Mouse (Mus musculus) midbrain, embryonic 16.5 days (tissue): ENCODE data around the gene Mapk11. TPM values are rescaled to one million over a fixed set of nuclear protein-coding genes. Genes with fewer than 3 reads are reported as not detected.

Source experiments
- ATAC-seq: fragments of 200-750 bp; cut with Nextera tagmentation; 2 replicates; pipeline ENCODE4 v1.8.0; 2017; ENCODE audit warnings: moderate TSS enrichment
- H3K27ac ChIP-seq: fragments of 300-500 bp; sonication (generic); 2 replicates; pipeline ENCODE4 v1.5.1; 2014; ENCODE audit warnings: mild to moderate bottlenecking, low read length, mixed read lengths
- H3K27me3 ChIP-seq: fragments of 300-500 bp; sonication (generic); 2 replicates; pipeline ENCODE4 v1.6.1; 2014; ENCODE audit warnings: low read depth, low read length, mixed read lengths; ENCODE audit not compliant: control insufficient read depth, insufficient read depth
- H3K36me3 ChIP-seq: fragments of 300-500 bp; sonication (generic); 2 replicates; pipeline ENCODE4 v1.6.1; 2014; ENCODE audit warnings: mild to moderate bottlenecking, low read length, moderate library complexity, mixed read lengths; ENCODE audit not compliant: control insufficient read depth, insufficient read depth
- H3K4me1 ChIP-seq: fragments of 300-500 bp; sonication (generic); 2 replicates; pipeline ENCODE4 v1.6.1; 2014; ENCODE audit warnings: mild to moderate bottlenecking, low read length, mixed read lengths; ENCODE audit not compliant: control insufficient read depth, insufficient read depth
- H3K4me2 ChIP-seq: fragments of 300-500 bp; sonication (generic); 2 replicates; pipeline ENCODE4 v1.6.1; 2014; ENCODE audit warnings: mild to moderate bottlenecking, low read length, mixed read lengths
- H3K4me3 ChIP-seq: fragments of 300-500 bp; sonication (generic); 2 replicates; pipeline ENCODE4 v1.5.1; 2014; ENCODE audit warnings: low read depth, mild to moderate bottlenecking, low read length, moderate library complexity, mixed read lengths
- H3K9ac ChIP-seq: fragments of 300-500 bp; sonication (generic); 2 replicates; pipeline ENCODE4 v1.6.1; 2014; ENCODE audit warnings: low read depth, low read length, mixed read lengths
- H3K9me3 ChIP-seq: fragments of 300-500 bp; sonication (generic); replicated peaks from 2 replicates; pipeline ENCODE4 v1.6.1; 2014; ENCODE audit warnings: mild to moderate bottlenecking, low read length, mixed read lengths; ENCODE audit not compliant: control insufficient read depth, poor library complexity, severe bottlenecking
- WGBS: fragments of 180-500 bp; shearing (Covaris S2); extraction: QIAGEN DNeasy Blood & Tissue Kit; methylation state at CpG from one replicate; pipeline ENCODE4 v1.1.7; 2014; 5-methylcytosine and 5-hydroxymethylcytosine counted together
- polyA plus RNA-seq: library from polyadenylated mRNA; unstranded; fragments of >200 nt; fragmentation: Nextera tagmentation; extraction: Ambion mirVana; gene quantifications from 2 replicates; pipeline ENCODE4 v1.2.1, GENCODE M21; 2015

Gene Mapk11
- polyA plus RNA-seq, 1 experiment from 2014 or later: 29.0 TPM

DNA sequence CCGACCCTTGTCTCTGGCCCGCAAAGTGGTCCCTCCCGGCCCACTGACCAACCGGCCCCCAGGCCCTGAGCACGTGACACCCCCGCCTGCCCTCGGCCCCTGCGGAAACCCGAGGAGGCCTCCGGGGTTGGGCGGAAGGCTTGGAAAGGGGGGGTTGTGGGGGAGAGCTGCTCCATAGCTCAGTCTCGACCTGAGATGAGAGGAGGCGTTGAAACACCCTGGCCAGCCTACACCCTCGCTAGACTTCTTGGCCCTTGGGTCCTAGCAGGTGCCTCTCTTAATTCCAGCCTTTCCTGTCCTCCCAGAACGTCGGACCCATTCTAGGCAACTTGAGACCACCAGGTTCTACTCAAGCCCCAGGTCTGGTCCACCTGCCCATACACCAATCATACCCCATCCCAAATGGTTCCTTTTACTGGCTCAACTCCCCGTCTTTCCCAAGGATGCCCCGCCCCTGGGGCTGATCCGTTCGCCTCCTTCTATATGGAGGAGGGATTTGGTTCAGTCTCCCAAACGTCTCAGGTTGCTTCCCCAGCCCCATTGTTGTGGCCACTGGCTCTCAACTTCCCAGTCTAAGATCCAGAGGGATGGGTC, 8.7 kb downstream of the Mapk11 start, which contains the start of gene Mapk12:
Gene Mapk12 (minus strand): TSS at position 45 of the 594 bp plus-strand sequence.
- H3K36me3 ChIP-seq: no peaks in the 10 kb centered on the region; the same call in 1 of the 2 replicates
- H3K9ac ChIP-seq: peak within 1 kb of the TSS; percentile 69
- peak within 1 kb of the TSS; percentile 49 for H3K4me3 ChIP-seq
- H3K4me2 ChIP-seq: peak within 1 kb of the TSS; percentile 97
- WGBS: 1% methylated on average over 21 of the region's 21 CpGs
- H3K27me3 ChIP-seq: peaks cover 8% of the 10 kb centered on the region
- H3K4me1 ChIP-seq: peaks cover 17% of the 10 kb centered on the region
- no peak within 1 kb of the TSS for H3K27ac ChIP-seq
- peak; percentile 44; the same call in 1 of the 2 replicates for ATAC-seq
- H3K9me3 ChIP-seq: no peaks in the 10 kb centered on the region

DNA sequence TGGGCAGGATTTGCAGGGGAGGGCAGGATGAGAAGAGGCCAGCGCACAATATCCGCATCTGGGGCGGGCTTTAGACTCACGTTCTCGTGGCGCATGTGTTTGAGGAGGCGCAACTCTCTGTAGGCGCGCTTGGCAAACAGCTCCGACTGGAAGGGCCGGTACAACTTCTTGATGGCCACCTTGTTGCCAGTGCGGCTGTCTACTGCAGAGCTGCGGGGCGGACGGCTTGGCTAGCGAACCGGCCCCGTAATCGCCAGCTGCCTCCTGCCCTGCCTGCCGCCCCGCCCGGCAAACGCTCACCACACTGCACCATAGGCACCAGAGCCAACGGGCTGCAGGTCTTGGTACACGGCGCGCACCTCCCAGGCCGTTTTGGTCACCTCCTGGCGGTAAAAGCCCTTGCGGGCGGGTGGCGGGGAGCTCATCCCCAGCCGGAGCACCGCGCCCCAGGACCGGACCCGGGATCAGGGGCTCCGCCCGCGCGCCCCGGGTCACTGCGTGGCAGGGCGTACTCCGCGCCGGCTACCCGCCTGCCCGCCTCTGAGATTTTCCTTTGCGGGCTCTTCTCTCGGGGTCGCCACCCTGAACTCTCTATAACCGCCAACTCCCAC, 9.3 kb downstream of the Mapk11 start:
- Histone ChIP-seq H3K27ac (no peak overlapping the region), H3K9ac (peak overlapping the region; percentile 69), H3K4me1 (peaks cover 17% of the 10 kb centered on the region), H3K9me3 (no peaks in the 10 kb centered on the region), H3K4me2 (peak overlapping the region; percentile 97), H3K36me3 (no peaks in the 10 kb centered on the region; the same call in 1 of the 2 replicates), H3K27me3 (peaks cover 8% of the 10 kb centered on the region), H3K4me3 (peak overlapping the region; percentile 49)
- ATAC-seq: peak; percentile 33
- under 1% methylated on average over 49 of the region's 53 CpGs for WGBS

DNA sequence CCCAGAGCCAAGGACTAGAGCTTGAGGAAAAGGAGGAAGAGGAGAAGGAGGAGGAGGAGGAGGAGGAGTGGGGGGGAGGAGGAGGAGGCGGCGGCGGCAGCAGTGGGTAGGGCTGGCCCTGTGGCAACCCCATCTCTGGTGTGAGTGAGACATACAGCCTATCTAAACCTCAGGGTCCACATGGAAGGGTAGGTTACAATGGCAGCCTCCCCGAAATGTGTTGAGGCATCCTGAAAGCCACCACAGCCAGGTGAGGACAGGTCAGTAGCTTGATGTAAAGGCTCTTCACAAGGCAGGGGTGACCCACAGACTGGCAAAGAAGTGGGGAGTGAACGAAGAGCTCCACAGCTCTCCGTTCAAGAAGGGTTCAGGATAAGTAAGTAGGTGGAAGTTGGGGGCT, 10.9 kb downstream of the Mapk11 start:
- Histone ChIP-seq H3K4me3 (no peak overlapping the region), H3K27ac (no peak overlapping the region), H3K4me2 (no peak overlapping the region), H3K9ac (no peak overlapping the region), H3K9me3 (no peaks in the 10 kb centered on the region), H3K36me3 (no peaks in the 10 kb centered on the region; the same call in 1 of the 2 replicates), H3K27me3 (peaks cover 8% of the 10 kb centered on the region), H3K4me1 (peaks cover 17% of the 10 kb centered on the region)
- ATAC-seq: no peak
- WGBS: 95% methylated on average over 6 of the region's 6 CpGs

DNA sequence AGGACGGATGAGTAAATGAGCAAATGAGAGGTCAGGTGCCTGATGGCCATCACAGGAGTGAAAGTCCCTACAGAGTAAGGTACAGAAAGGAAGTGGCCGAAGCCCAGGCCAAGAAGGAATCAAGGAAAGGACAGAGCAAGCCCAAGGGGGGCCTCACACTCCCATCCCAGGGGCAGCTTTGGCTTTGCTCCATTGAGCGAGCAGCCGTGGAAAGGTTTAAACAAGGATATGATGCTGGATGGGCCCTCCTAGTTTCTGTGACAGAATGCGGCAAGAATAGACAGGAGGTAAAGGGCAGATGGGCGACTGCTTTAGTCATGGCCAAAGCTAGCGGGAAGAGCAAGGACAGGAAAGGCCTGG, 11.4 kb downstream of the Mapk11 start:
- ATAC-seq: no peak
- H3K27me3 ChIP-seq: peaks cover 8% of the 10 kb centered on the region
- H3K9ac ChIP-seq: no peak overlapping the region
- H3K36me3 ChIP-seq: no peaks in the 10 kb centered on the region; the same call in 1 of the 2 replicates
- no peaks in the 10 kb centered on the region for H3K9me3 ChIP-seq
- WGBS: 92% methylated on average over 7 of the region's 7 CpGs
- H3K4me3 ChIP-seq: no peak overlapping the region
- no peak overlapping the region for H3K27ac ChIP-seq
- H3K4me2 ChIP-seq: no peak overlapping the region
- peaks cover 17% of the 10 kb centered on the region for H3K4me1 ChIP-seq

DNA sequence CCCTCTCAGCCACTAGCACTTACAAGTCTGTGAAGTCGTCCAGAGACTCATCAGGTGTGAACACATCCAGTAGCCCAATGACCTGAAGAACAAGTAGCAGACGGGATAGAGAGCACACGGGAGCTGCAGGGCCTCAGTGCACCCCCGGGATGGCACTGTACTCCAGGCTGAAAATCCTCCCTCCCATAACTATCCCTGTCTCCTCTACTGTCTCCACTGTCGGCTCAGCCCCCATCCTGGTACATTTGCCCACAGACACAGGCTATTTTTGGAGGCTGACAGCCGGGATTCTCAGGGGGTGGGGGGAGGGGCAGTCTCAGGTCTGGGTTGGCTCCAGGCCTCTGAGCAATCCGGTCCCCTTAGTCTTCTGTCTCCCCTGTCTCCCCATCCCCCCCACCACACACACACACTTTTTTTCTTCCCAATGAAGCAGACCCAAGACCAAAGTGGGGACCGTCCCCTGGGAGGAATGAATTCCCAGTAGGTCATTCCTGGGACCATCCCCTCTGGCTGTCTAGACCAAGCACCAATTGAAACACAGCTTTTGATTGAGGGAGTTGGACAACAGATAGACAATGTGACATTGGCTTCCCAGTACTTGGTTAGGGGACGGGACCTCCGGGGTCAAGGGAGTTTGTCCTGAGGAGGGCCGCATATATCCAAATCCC, 11.9 kb downstream of the Mapk11 start:
- Histone ChIP-seq H3K9ac (no peak overlapping the region), H3K27me3 (peaks cover 8% of the 10 kb centered on the region), H3K4me2 (no peak overlapping the region), H3K9me3 (no peaks in the 10 kb centered on the region), H3K4me1 (peaks cover 17% of the 10 kb centered on the region), H3K36me3 (no peaks in the 10 kb centered on the region), H3K27ac (no peak overlapping the region), H3K4me3 (no peak overlapping the region)
- ATAC-seq: no peak
- WGBS: 81% methylated on average over 11 of the region's 11 CpGs

DNA sequence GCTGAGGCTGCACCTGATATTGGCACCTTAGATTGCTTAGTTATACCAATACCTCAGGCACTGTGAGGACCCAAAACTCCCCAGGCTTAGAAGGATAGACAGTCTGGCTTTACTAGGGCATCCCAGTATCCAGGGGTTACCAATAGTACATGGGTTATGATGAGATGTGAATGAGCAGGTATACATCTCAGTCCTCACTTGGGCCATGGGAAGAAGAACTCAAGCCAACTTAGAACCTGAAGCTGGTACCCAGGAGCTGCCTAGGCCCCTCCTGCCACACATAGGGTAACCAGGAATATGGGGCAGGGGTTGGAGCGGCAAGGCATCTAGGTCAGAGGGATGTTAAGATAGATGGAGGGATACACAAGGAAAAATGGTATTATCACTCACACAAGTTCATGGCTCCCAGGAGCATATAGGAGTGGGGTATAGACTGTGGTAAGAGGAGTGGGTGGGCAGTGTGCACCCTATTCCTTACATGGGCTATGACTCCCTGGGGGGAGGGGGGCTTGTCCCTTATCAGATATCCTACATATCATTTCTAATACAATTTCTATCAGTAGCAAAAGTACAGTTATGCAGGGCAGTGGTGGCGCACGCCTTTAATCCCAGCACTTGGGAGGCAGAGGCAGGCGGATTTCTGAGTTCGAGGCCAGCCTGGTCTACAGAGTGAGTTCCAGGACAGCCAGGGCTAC, 12.8 kb downstream of the Mapk11 start:
- no peak overlapping the region for H3K9ac ChIP-seq
- no peaks in the 10 kb centered on the region for H3K36me3 ChIP-seq
- WGBS: 96% methylated on average over 4 of the region's 5 CpGs
- no peak overlapping the region for H3K4me3 ChIP-seq
- no peak for ATAC-seq
- no peak overlapping the region for H3K4me2 ChIP-seq
- H3K9me3 ChIP-seq: no peaks in the 10 kb centered on the region
- peaks cover 17% of the 10 kb centered on the region for H3K4me1 ChIP-seq
- H3K27ac ChIP-seq: no peak overlapping the region
- H3K27me3 ChIP-seq: peaks cover 8% of the 10 kb centered on the region

DNA sequence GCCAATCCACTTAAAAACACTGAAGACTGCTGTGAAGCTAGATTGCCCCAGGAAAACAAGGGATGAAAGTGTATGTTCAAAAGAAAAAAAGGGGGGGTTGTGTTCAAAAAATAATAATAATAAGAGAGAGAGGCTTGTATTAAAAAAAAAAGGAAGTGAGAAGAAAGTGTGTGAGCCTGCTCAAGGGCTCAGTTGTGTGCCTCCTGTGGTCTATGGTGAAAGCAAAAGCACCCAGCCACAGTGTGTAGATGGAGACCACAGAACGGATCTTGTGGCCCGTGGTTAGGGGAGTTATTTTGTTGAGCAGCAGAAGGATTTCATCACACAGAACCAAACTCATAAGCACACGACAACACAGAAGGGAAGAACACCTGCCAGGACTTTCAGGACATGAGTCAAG, 18.1 kb downstream of the Mapk11 start:
- WGBS: 92% methylated on average over 3 of the region's 3 CpGs
- ATAC-seq: no peak
- no peaks in the 10 kb centered on the region for H3K9me3 ChIP-seq

DNA sequence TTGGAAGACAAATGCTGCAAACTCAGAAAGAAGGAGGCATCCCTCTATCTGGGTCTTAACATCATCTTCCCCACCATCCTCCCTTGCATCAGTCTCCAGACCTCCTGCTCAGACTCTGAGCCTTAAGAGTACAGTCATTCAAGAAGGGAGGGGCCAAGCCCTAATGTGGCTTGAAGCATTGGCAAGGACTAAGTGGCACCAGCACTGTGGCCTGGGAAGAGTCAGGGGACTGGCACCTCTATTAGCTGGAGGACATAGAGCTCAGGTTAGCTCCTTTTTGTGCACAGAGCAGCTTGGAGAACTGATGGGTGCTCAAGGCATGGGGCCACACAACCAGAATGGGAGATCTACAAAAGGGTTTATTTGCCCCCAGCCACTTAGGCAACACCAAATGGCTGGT, 19.2 kb downstream of the Mapk11 start:
- peaks cover 13% of the 10 kb centered on the region for H3K4me1 ChIP-seq
- no peak overlapping the region for H3K4me2 ChIP-seq
- ATAC-seq: no peak
- no peak overlapping the region for H3K4me3 ChIP-seq
- no peak overlapping the region for H3K27ac ChIP-seq
- 0 out of 2 replicates have a peak, but pooled peaks cover 3% of the 10 kb centered on the region for H3K36me3 ChIP-seq
- H3K9ac ChIP-seq: no peak overlapping the region
- no peaks in the 10 kb centered on the region for H3K9me3 ChIP-seq
- H3K27me3 ChIP-seq: no peaks in the 10 kb centered on the region

More for the DNA sequence above, 18.1 kb downstream of the Mapk11 start:
- no peaks in the 10 kb centered on the region for H3K27me3 ChIP-seq
- H3K27ac ChIP-seq: no peak overlapping the region
- H3K4me1 ChIP-seq: peaks cover 13% of the 10 kb centered on the region
- no peak overlapping the region for H3K4me2 ChIP-seq
- no peaks in the 10 kb centered on the region for H3K36me3 ChIP-seq
- H3K9ac ChIP-seq: no peak overlapping the region
- no peak overlapping the region for H3K4me3 ChIP-seq
